Mouse (Mus musculus) CH12.LX (cell line): ENCODE data around the gene Olfr1015. TPM values are rescaled to one million over a fixed set of nuclear protein-coding genes. Genes with fewer than 3 reads are reported as not detected.

Source experiments
- DNase-seq: peaks from one replicate; pipeline ENCODE4 v3.0.0-alpha.2; 2013; ENCODE audit errors: extremely low read depth
- H3K27ac ChIP-seq: 2 replicates; pipeline ENCODE4 v1.5.1; 2012; ENCODE audit warnings: low read depth, mild to moderate bottlenecking, control low read depth, moderate library complexity; ENCODE audit not compliant: insufficient read depth
- H3K27me3 ChIP-seq: replicated peaks from 2 replicates; pipeline ENCODE3; 2012; ENCODE audit warnings: inconsistent platforms
- H3K36me3 ChIP-seq, 2 experiments: replicated peaks in 1 of 2; 2 replicates each; pipeline versions ENCODE3 to v1.6.1; 2012; ENCODE audit warnings: inconsistent platforms in 1 of 2, low read length in 1 of 2, mild to moderate bottlenecking in 1 of 2, mixed read lengths in 1 of 2, moderate library complexity in 1 of 2; ENCODE audit not compliant: control insufficient read depth in 1 of 2, insufficient read depth in 1 of 2
- H3K4me1 ChIP-seq, 2 experiments: 2 replicates each; pipeline ENCODE4 v1.6.1; 2012; ENCODE audit warnings: inconsistent platforms in 1 of 2, moderate library complexity in 1 of 2; ENCODE audit not compliant: insufficient read depth in 2 of 2, control insufficient read depth in 1 of 2
- H3K4me2 ChIP-seq: 2 replicates; pipeline ENCODE4 v1.6.1; 2012; ENCODE audit warnings: low read depth, mild to moderate bottlenecking, control low read depth; ENCODE audit not compliant: poor library complexity, insufficient read depth, severe bottlenecking
- H3K4me3 ChIP-seq, 3 experiments: fragments of 150-350 bp in 1 of 3; sonication (generic) in 1 of 3; replicated peaks in 1 of 3; 2 replicates each; pipeline versions ENCODE3 to v1.5.1; 2011 to 2012; ENCODE audit warnings: low read depth in 2 of 3, low read length in 2 of 3, mild to moderate bottlenecking in 2 of 3, moderate library complexity in 2 of 3, control low read depth in 1 of 3, improper control_type of control experiment in 1 of 3, inconsistent platforms in 1 of 3, mixed read lengths in 1 of 3; ENCODE audit not compliant: poor library complexity in 1 of 3
- H3K79me2 ChIP-seq: replicated peaks from 2 replicates; pipeline ENCODE4 v1.6.1; 2012; ENCODE audit warnings: mild to moderate bottlenecking, moderate library complexity; ENCODE audit not compliant: control insufficient read depth, poor library complexity, insufficient read depth, severe bottlenecking; ENCODE audit errors: extremely low read depth
- H3K9ac ChIP-seq: 2 replicates; pipeline ENCODE4 v1.6.1; 2012; ENCODE audit warnings: low read depth, mild to moderate bottlenecking, control low read depth, moderate library complexity; ENCODE audit not compliant: insufficient read depth
- H3K9me3 ChIP-seq: replicated peaks from 2 replicates; pipeline ENCODE3; 2012; ENCODE audit warnings: low read length, inconsistent platforms, mixed read lengths
- BHLHE40 ChIP-seq: IDR thresholded peaks from 2 replicates; pipeline ENCODE4 v1.6.1; 2011; ENCODE audit warnings: mild to moderate bottlenecking, low read depth, low read length, improper control_type of control experiment
- CTCF ChIP-seq, 2 experiments: IDR thresholded peaks in 1 of 2; conservative IDR thresholded peaks in 1 of 2; 2 replicates each; pipeline ENCODE4 v1.5.1; 2011 to 2012; ENCODE audit warnings: low read depth in 2 of 2, low read length in 2 of 2, improper control_type of control experiment in 1 of 2, inconsistent platforms in 1 of 2, mild to moderate bottlenecking in 1 of 2, moderate library complexity in 1 of 2
- ELF1 ChIP-seq: IDR thresholded peaks from 2 replicates; pipeline ENCODE4 v1.6.1; 2014; ENCODE audit warnings: low read depth, mild to moderate bottlenecking, inconsistent platforms, low read length, improper control_type of control experiment
- EP300 ChIP-seq: IDR thresholded peaks from 2 replicates; pipeline ENCODE4 v1.6.1; 2011; ENCODE audit warnings: low read length, improper control_type of control experiment
- ETS1 ChIP-seq: conservative IDR thresholded peaks from 2 replicates; pipeline ENCODE4 v1.6.1; 2012; ENCODE audit warnings: low read depth, mild to moderate bottlenecking, inconsistent platforms, low read length, improper control_type of control experiment, moderate library complexity
- GABPA ChIP-seq: IDR thresholded peaks from 2 replicates; pipeline ENCODE4 v1.6.1; 2012; ENCODE audit warnings: low read depth, low read length, improper control_type of control experiment, inconsistent platforms; ENCODE audit not compliant: insufficient replicate concordance
- JUN ChIP-seq: IDR thresholded peaks from 2 replicates; pipeline ENCODE4 v1.6.1; 2011; ENCODE audit warnings: low read depth, mild to moderate bottlenecking, low read length, improper control_type of control experiment, moderate library complexity; ENCODE audit not compliant: insufficient read depth
- JUND ChIP-seq: conservative IDR thresholded peaks from 2 replicates; pipeline ENCODE4 v1.6.1; 2011; ENCODE audit warnings: low read depth, low read length, improper control_type of control experiment
- KAT2A ChIP-seq: IDR thresholded peaks from 2 replicates; pipeline ENCODE4 v1.6.1; 2012; ENCODE audit warnings: low read length, improper control_type of control experiment, inconsistent platforms; ENCODE audit not compliant: insufficient replicate concordance
- MAFK ChIP-seq: IDR thresholded peaks from 2 replicates; pipeline ENCODE4 v1.6.1; 2011; ENCODE audit warnings: low read length, improper control_type of control experiment; ENCODE audit not compliant: insufficient replicate concordance
- MAX ChIP-seq: IDR thresholded peaks from 2 replicates; pipeline ENCODE4 v1.6.1; 2011; ENCODE audit warnings: low read length, improper control_type of control experiment
- MAZ ChIP-seq: IDR thresholded peaks from 2 replicates; pipeline ENCODE4 v1.6.1; 2012; ENCODE audit warnings: low read depth, mild to moderate bottlenecking, inconsistent platforms, low read length, improper control_type of control experiment, moderate library complexity
- MEF2A ChIP-seq: IDR thresholded peaks from 2 replicates; pipeline ENCODE4 v1.6.1; 2014; ENCODE audit warnings: low read depth, mild to moderate bottlenecking, inconsistent platforms, low read length, improper control_type of control experiment, borderline replicate concordance
- MXI1 ChIP-seq: IDR thresholded peaks from 2 replicates; pipeline ENCODE4 v1.6.1; 2011; ENCODE audit warnings: mild to moderate bottlenecking, low read depth, low read length, improper control_type of control experiment
- MYC ChIP-seq: IDR thresholded peaks from 2 replicates; pipeline ENCODE4 v1.6.1; 2011; ENCODE audit warnings: low read depth, mild to moderate bottlenecking, improper control_type of control experiment, low read length
- NRF1 ChIP-seq: IDR thresholded peaks from 2 replicates; pipeline ENCODE4 v1.6.1; 2014; ENCODE audit warnings: low read depth, mild to moderate bottlenecking, inconsistent platforms, low read length, improper control_type of control experiment, moderate library complexity
- POLR2AphosphoS2 ChIP-seq: IDR thresholded peaks from 2 replicates; pipeline ENCODE4 v1.6.1; 2011; ENCODE audit warnings: low read depth, low read length, improper control_type of control experiment
- RCOR1 ChIP-seq: conservative IDR thresholded peaks from 2 replicates; pipeline ENCODE4 v1.6.1; 2012; ENCODE audit warnings: low read depth, mild to moderate bottlenecking, inconsistent platforms, low read length, improper control_type of control experiment
- SIN3A ChIP-seq: IDR thresholded peaks from 2 replicates; pipeline ENCODE4 v1.6.1; 2012; ENCODE audit warnings: low read length, improper control_type of control experiment, inconsistent platforms
- SMC3 ChIP-seq: IDR thresholded peaks from 2 replicates; pipeline ENCODE4 v1.6.1; 2011; ENCODE audit warnings: low read depth, low read length, improper control_type of control experiment
- TBP ChIP-seq: conservative IDR thresholded peaks from 2 replicates; pipeline ENCODE4 v1.6.1; 2011; ENCODE audit warnings: low read depth, low read length, improper control_type of control experiment
- TCF12 ChIP-seq: IDR thresholded peaks from 2 replicates; pipeline ENCODE4 v1.6.1; 2014; ENCODE audit warnings: low read depth, mild to moderate bottlenecking, inconsistent platforms, low read length, improper control_type of control experiment
- USF1 ChIP-seq: IDR thresholded peaks from 2 replicates; pipeline ENCODE4 v1.6.1; 2014; ENCODE audit warnings: low read depth, mild to moderate bottlenecking, inconsistent platforms, low read length, improper control_type of control experiment
- USF2 ChIP-seq: conservative IDR thresholded peaks from 2 replicates; pipeline ENCODE4 v1.6.1; 2011; ENCODE audit warnings: low read depth, low read length, improper control_type of control experiment
- ZMIZ1 ChIP-seq: IDR thresholded peaks from 2 replicates; pipeline ENCODE4 v1.6.1; 2012; ENCODE audit warnings: low read depth, mild to moderate bottlenecking, inconsistent platforms, low read length, improper control_type of control experiment
- ZNF384 ChIP-seq: IDR thresholded peaks from 2 replicates; pipeline ENCODE4 v1.6.1; 2012; ENCODE audit warnings: low read depth, low read length, improper control_type of control experiment, inconsistent platforms
- dilution Hi-C: fragments of 300-500 bp; cut with MboI; formaldehyde crosslinking; loops from 2 replicates; pipeline ENCODE4 v1.14.3; 2020; ENCODE audit warnings: low sequenced_read_pairs; ENCODE audit not compliant: extremely low pct_unique_long_range_greater_than_20kb, extremely low pct_ligation_motif_present
- in situ Hi-C: fragments of 300-500 bp; cut with MboI; formaldehyde crosslinking; loops from 3 replicates; pipeline ENCODE4 v1.14.3; 2019; ENCODE audit warnings: low sequenced_read_pairs, low pct_ligation_motif_present, low pct_unique_long_range_greater_than_20kb, mixed read lengths
- polyA plus RNA-seq: library from polyadenylated mRNA; unstranded; fragments of >175 nt; gene quantifications from 2 replicates; pipeline ENCODE4 v1.2.1, GENCODE M21; 2012; ENCODE audit warnings: low read depth; ENCODE audit not compliant: insufficient read length
- total RNA-seq, 2 experiments: library from RNA; depleted of rRNA; stranded (reverse); fragments of 300-350 nt in 1 of 2; fragments of >200 nt in 1 of 2; gene quantifications; 2 replicates each; pipeline ENCODE4 v1.2.3; 2012 to 2014

Olfr1015 gene
- total and polyA plus RNA-seq, 3 experiments, result not detected

DNA sequence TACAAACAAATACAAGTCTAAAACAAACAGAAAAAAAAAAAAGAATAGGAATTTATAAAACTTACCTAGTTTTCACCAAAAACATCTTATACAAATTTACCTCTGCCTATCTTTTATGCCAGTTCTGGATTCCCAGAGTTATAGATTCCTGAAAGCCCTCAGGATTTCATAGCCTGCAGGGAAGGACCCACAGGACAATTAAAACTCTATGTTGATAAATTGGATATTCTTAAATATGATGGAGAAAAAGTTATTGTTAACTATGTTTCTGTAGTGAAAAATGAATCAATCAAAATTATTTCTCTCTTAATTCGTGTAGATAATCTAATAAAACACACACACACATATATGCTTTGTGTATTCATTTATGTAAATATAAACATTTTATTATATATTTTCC lies 19.2 kb upstream of the Olfr1015 start, which contains the start of gene Olfr1012:
Gene Olfr1012, minus strand, starts transcription at position 101 of the 400 bp plus-strand sequence.
- dilution Hi-C loops (no loop called here), in situ Hi-C loops (no loop called here)
- H3K9me3 ChIP-seq, result peaks cover 16% of the 10 kb centered on the region
- H3K27me3 ChIP-seq, result no peaks in the 10 kb centered on the region
- H3K4me1 ChIP-seq, result no peaks in the 10 kb centered on the region
- no peak within 1 kb of the TSS for H3K27ac ChIP-seq
- H3K4me2 ChIP-seq, result no peak within 1 kb of the TSS
- H3K79me2 ChIP-seq, result no peaks in the 10 kb centered on the region
- no peak within 1 kb of the TSS for H3K9ac ChIP-seq
- no peak for DNase-seq
- TF ChIP-seq TCF12 (no peak), MAX (no peak), JUN (no peak)
- no peak within 1 kb of the TSS for H3K4me3 ChIP-seq
- H3K36me3 ChIP-seq, result no peaks in the 10 kb centered on the region

GRCm38 (mm10) chr2:85766798-85767197 lies 15.0 kb upstream of the Olfr1015 start, which contains the start of gene Olfr1013:
Gene Olfr1013 (plus strand): TSS chr2:85767098.
- Histone ChIP-seq H3K79me2 (no peaks in the 10 kb centered on the region), H3K27me3 (no peaks in the 10 kb centered on the region), H3K4me2 (no peak within 1 kb of the TSS), H3K9me3 (peaks cover 15% of the 10 kb centered on the region), H3K36me3 (no peaks in the 10 kb centered on the region), H3K27ac (no peak within 1 kb of the TSS), H3K4me1 (no peaks in the 10 kb centered on the region), H3K9ac (no peak within 1 kb of the TSS), H3K4me3 (no peak within 1 kb of the TSS)
- in situ Hi-C loops, result no loop called here
- dilution Hi-C loops, result no loop called here
- no peak for TF ChIP-seq KAT2A
- TF ChIP-seq SMC3, result no peak
- no peak for TF ChIP-seq RCOR1
- TF ChIP-seq MYC, result no peak
- no peak for TF ChIP-seq JUND
- no peak for TF ChIP-seq SIN3A
- no peak for TF ChIP-seq CTCF (conservative IDR thresholded peaks at IDR 0.05 in 1 of 2, IDR thresholded peaks at IDR 0.05 in 1 of 2; ENCODE audit: low read depth in 2 of 2, low read length in 2 of 2)
- TF ChIP-seq ELF1, result no peak
- no peak for TF ChIP-seq MXI1
- TF ChIP-seq NRF1, result no peak
- no peak for TF ChIP-seq EP300
- no peak for TF ChIP-seq JUN
- TF ChIP-seq TBP, result no peak
- no peak for TF ChIP-seq POLR2AphosphoS2
- no peak for DNase-seq

DNA sequence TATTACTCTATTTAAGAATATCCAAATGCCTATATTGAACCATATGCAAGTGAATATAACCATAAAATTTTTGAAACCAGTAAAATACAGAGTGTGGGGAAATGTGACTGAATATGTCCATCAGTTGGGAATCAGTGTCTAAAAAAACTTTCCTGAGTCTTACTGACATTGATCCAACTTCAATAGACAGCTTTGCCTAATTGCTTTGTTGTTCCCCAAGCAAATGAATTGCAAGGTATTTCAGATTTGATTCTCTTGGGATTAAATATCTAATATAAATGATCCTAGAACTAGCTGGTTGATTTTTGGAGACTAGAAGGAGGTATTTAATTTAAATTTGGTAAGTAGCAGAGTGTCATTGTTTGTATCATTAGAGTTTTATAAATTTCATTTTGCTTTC lies 9.4 kb upstream of the Olfr1015 start, which contains the start of gene Olfr1014:
Gene Olfr1014, plus strand, starts transcription at position 301 of the 400 bp plus-strand sequence.
- dilution Hi-C loops (no loop called here), in situ Hi-C loops (no loop called here)
- H3K4me2 ChIP-seq, result no peak within 1 kb of the TSS
- H3K79me2 ChIP-seq, result no peaks in the 10 kb centered on the region
- TF ChIP-seq ZNF384 (no peak), JUN (no peak), SIN3A (no peak), USF2 (no peak), POLR2AphosphoS2 (no peak), MEF2A (no peak), GABPA (no peak), NRF1 (no peak), MAX (no peak), EP300 (no peak), USF1 (no peak), BHLHE40 (no peak), MAFK (no peak), MAZ (no peak), ZMIZ1 (no peak), ETS1 (no peak)
- H3K27me3 ChIP-seq, result no peaks in the 10 kb centered on the region
- H3K4me3 ChIP-seq, result no peak within 1 kb of the TSS
- H3K9ac ChIP-seq, result no peak within 1 kb of the TSS
- H3K27ac ChIP-seq, result no peak within 1 kb of the TSS
- no peaks in the 10 kb centered on the region for H3K36me3 ChIP-seq
- no peaks in the 10 kb centered on the region for H3K4me1 ChIP-seq
- no peak for DNase-seq
- H3K9me3 ChIP-seq, result peaks cover 12% of the 10 kb centered on the region
